Mouse (Mus musculus) ES-Bruce4 (cell line): Measurements from ENCODE around the gene Myo1e. TPM values are rescaled to one million over a fixed set of nuclear protein-coding genes. Genes with fewer than 3 reads are reported as not detected.

Source experiments
- H3K27ac ChIP-seq: 2 replicates; pipeline ENCODE4 v1.5.1; 2012; ENCODE audit warnings: low read length, inconsistent platforms; ENCODE audit not compliant: insufficient read depth
- H3K27me3 ChIP-seq: 2 replicates; pipeline ENCODE4 v1.6.1; 2012; ENCODE audit warnings: mild to moderate bottlenecking, low read length, inconsistent platforms; ENCODE audit not compliant: control insufficient read depth, poor library complexity, insufficient read depth, severe bottlenecking
- H3K36me3 ChIP-seq: 2 replicates; pipeline ENCODE4 v1.6.1; 2012; ENCODE audit warnings: inconsistent platforms, mild to moderate bottlenecking, low read length, moderate library complexity; ENCODE audit not compliant: control insufficient read depth, poor library complexity, insufficient read depth, severe bottlenecking
- H3K4me1 ChIP-seq: one replicate; pipeline ENCODE4 v1.8.1; 2011; ENCODE audit warnings: low read length; ENCODE audit not compliant: control insufficient read depth, insufficient read depth
- H3K4me3 ChIP-seq: 2 replicates; pipeline ENCODE4 v1.5.1; 2011; ENCODE audit warnings: low read depth, mild to moderate bottlenecking, low read length
- H3K9ac ChIP-seq: 2 replicates; pipeline ENCODE4 v1.6.1; 2012; ENCODE audit warnings: low read depth, mild to moderate bottlenecking, inconsistent platforms; ENCODE audit not compliant: poor library complexity, severe bottlenecking
- H3K9me3 ChIP-seq: replicated peaks from 2 replicates; pipeline ENCODE4 v1.6.1; 2012; ENCODE audit warnings: mild to moderate bottlenecking, low read length, inconsistent platforms; ENCODE audit not compliant: control insufficient read depth, poor library complexity, insufficient read depth, severe bottlenecking
- CTCF ChIP-seq: IDR thresholded peaks from one replicate; pipeline ENCODE4 v1.8.1; 2011; ENCODE audit warnings: low read depth, low read length
- EP300 ChIP-seq: IDR thresholded peaks from 2 replicates; pipeline ENCODE4 v1.6.1; 2011; ENCODE audit warnings: low read depth, low read length; ENCODE audit not compliant: insufficient read depth
- POLR2A ChIP-seq: IDR thresholded peaks from one replicate; pipeline ENCODE4 v1.8.1; 2011; ENCODE audit warnings: low read length; ENCODE audit not compliant: insufficient read depth
- polyA plus RNA-seq: library from polyadenylated mRNA; stranded (reverse); fragments of >200 nt; gene quantifications from 2 replicates; pipeline ENCODE4 v1.2.4, GENCODE M21; 2011; ENCODE audit warnings: low read depth; ENCODE audit not compliant: missing spikeins, insufficient read depth, insufficient read length

Myo1e gene
- polyA plus RNA-seq: 51.6 and 54.2 TPM in 2 replicates

- H3K9me3 ChIP-seq: no peaks in the 10 kb centered on the region
- peak within 1 kb of the TSS; percentile 89 for H3K4me3 ChIP-seq
- no peaks in the 10 kb centered on the region for H3K36me3 ChIP-seq
- H3K4me1 ChIP-seq: peaks cover 4% of the 10 kb centered on the region
- no peaks in the 10 kb centered on the region for H3K27me3 ChIP-seq
- TF ChIP-seq POLR2A (peak; percentile 78), EP300 (no peak), CTCF (no peak)
- H3K27ac ChIP-seq: 0 out of 2 replicates have a peak within 1 kb of the TSS, but pooled peaks have one; percentile 4
- H3K9ac ChIP-seq: peak within 1 kb of the TSS; percentile 59
Observed at GRCm38 (mm10) chr9:70207151-70207831, at the start of gene Myo1e. Myo1e (plus strand) TSS chr9:70207350.

GRCm38 (mm10) chr9:70160071-70160470 is 47.1 kb upstream of the Myo1e start:
- H3K27ac ChIP-seq: no peak overlapping the region

DNA sequence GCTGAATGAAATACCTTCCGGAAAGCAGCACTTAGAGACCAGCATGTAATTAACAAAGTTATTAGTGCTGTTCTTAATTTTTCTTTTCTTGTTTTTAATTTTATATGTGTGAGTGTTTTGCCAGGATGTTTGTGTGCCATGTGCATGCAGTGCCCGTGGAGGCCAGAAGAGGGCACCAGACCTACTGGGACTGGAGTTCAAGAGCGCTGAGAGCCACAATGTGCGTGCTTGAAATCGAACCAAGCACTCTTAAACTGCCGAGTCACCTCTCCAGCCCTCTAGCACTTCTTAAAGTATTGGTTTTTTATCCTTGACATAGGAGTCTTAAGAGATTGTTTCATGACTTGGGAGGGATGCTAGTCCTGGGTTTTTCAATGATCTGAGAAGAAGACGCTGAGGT is 38.2 kb upstream of the Myo1e start:
- H3K9me3 ChIP-seq: no peaks in the 10 kb centered on the region
- no peaks in the 10 kb centered on the region for H3K4me1 ChIP-seq
- no peak overlapping the region for H3K9ac ChIP-seq
- no peak overlapping the region for H3K4me3 ChIP-seq
- H3K27me3 ChIP-seq: no peaks in the 10 kb centered on the region
- no peak for TF ChIP-seq POLR2A
- TF ChIP-seq CTCF: peak; percentile 93
- no peak overlapping the region for H3K27ac ChIP-seq
- H3K36me3 ChIP-seq: no peaks in the 10 kb centered on the region

More at GRCm38 (mm10) chr9:70160071-70160470, 47.1 kb upstream of the Myo1e start:
- no peaks in the 10 kb centered on the region for H3K36me3 ChIP-seq
- H3K4me1 ChIP-seq: peaks cover 6% of the 10 kb centered on the region
- H3K9ac ChIP-seq: no peak overlapping the region
- H3K9me3 ChIP-seq: no peaks in the 10 kb centered on the region
- no peak for TF ChIP-seq CTCF
- TF ChIP-seq EP300: 0 out of 2 replicates have a peak, but pooled peaks have one; percentile 34
- no peak overlapping the region for H3K4me3 ChIP-seq
- no peaks in the 10 kb centered on the region for H3K27me3 ChIP-seq

DNA sequence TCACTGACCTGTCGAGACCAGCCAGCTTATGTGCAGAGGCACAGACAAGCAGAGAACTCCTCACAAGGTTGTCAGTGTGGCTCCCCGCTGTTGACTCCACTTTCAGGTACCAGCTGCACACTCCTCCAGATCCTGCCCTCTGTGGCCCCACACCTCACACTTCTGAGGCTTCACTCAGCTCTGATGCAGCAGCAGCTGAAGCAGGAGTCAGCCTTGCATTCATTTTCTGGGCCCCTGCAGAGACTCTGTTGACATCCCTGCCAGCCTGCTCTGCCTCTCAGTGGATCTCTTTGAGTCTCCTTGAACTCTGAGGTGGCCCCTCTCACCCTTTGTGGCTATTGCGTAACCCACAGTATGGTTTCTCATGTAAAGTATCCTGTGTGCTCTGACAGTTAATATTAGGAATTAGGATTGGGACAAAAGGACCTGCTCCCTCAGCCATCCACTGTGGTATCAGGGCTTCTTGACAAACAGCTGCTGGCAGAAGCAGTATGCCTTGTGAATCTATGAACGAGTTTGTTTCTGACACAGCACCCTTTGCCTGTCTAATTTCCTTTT is 32.8 kb upstream of the Myo1e start:
- Histone ChIP-seq H3K4me1 (peaks cover 5% of the 10 kb centered on the region), H3K27me3 (no peaks in the 10 kb centered on the region), H3K9me3 (no peaks in the 10 kb centered on the region), H3K9ac (no peak overlapping the region), H3K27ac (0 out of 2 replicates have a peak overlapping the region, but pooled peaks have one; percentile 20), H3K4me3 (no peak overlapping the region), H3K36me3 (no peaks in the 10 kb centered on the region)
- TF ChIP-seq POLR2A (no peak), CTCF (no peak), EP300 (no peak)

DNA sequence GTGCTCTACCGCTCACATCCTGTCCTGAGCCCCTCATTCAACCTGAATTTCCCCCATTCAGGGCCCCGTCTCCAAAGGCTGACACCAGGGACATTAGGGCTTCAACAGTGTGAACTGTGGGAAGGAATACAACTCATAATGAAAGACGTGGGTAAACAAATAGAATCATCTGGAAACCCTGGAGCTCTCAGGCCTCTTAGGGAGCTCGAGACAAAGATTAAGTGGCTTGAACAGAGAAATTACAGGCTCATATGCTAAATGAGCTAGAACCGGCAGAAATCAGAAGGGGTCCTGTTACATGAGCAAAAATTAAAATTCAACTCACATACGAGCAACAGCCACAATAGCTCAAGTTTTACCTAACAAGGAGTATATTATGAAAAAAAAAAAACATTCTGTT is 32.3 kb upstream of the Myo1e start:
- Histone ChIP-seq H3K27ac (0 out of 2 replicates have a peak overlapping the region, but pooled peaks have one; percentile 20), H3K4me3 (no peak overlapping the region), H3K9ac (no peak overlapping the region), H3K9me3 (no peaks in the 10 kb centered on the region), H3K27me3 (no peaks in the 10 kb centered on the region), H3K4me1 (peaks cover 5% of the 10 kb centered on the region), H3K36me3 (no peaks in the 10 kb centered on the region)
- no peak for TF ChIP-seq EP300
- TF ChIP-seq POLR2A: no peak
- no peak for TF ChIP-seq CTCF

DNA sequence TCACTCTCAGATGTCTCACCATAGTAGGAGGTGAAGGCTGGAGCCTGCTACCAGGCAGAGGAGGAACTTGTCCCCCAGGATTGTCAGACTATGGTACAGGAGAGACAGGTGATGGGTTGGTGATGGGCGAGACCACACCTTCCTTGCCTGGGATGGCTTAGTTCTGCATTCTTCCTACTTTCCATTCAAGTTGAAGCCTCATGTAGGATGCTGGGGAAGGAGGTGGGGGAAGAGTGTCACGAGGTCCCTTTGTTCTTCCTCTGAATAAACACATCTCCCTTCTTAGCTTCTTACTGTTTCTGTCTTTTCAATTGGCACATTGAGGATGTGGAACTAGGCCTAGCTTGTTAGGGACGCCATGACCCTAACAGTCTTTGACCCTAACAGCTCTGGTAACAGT is 30.9 kb upstream of the Myo1e start:
- H3K27me3 ChIP-seq: no peaks in the 10 kb centered on the region
- H3K4me1 ChIP-seq: peaks cover 5% of the 10 kb centered on the region
- H3K9me3 ChIP-seq: no peaks in the 10 kb centered on the region
- H3K27ac ChIP-seq: peak overlapping the region; percentile 8; the same call in 1 of the 2 replicates
- H3K9ac ChIP-seq: no peak overlapping the region
- TF ChIP-seq POLR2A (no peak), CTCF (no peak), EP300 (no peak)
- H3K36me3 ChIP-seq: no peaks in the 10 kb centered on the region
- H3K4me3 ChIP-seq: no peak overlapping the region
